Mouse (Mus musculus) heart, embryonic 10.5 days (tissue): ENCODE measurements at regions not wholly inside any gene's neighbourhood (a gene's known extent, or its start where the extent isn't known, plus 50 kb on each side); places are given as distances from the start of the nearest gene placed in this dataset.
A peak's percentile ranks its signal among the peaks of the same experiment; 100 is the strongest.

Experiments used
- DNase-seq: peaks from one replicate; pipeline ENCODE4 v3.0.0-alpha.2; 2017; ENCODE audit warnings: low spot score
- H3K27ac ChIP-seq: fragments of 300-500 bp; sonication (generic); 2 replicates; pipeline ENCODE4 v1.5.1; 2016; ENCODE audit warnings: mild to moderate bottlenecking
- H3K27me3 ChIP-seq: fragments of 300-500 bp; sonication (generic); 2 replicates; pipeline ENCODE4 v1.6.1; 2016; ENCODE audit warnings: mild to moderate bottlenecking; ENCODE audit not compliant: poor library complexity, insufficient read depth, severe bottlenecking
- H3K36me3 ChIP-seq: fragments of 300-500 bp; sonication (generic); 2 replicates; pipeline ENCODE4 v1.6.1; 2016; ENCODE audit warnings: mild to moderate bottlenecking, moderate library complexity
- H3K4me1 ChIP-seq: fragments of 300-500 bp; sonication (generic); 2 replicates; pipeline ENCODE4 v1.6.1; 2016; ENCODE audit warnings: mild to moderate bottlenecking
- H3K4me3 ChIP-seq: fragments of 300-500 bp; sonication (generic); 2 replicates; pipeline ENCODE4 v1.5.1; 2016; ENCODE audit warnings: mild to moderate bottlenecking, moderate library complexity
- H3K9me3 ChIP-seq: fragments of 300-500 bp; sonication (generic); 2 replicates; pipeline ENCODE4 v1.6.1; 2016; ENCODE audit warnings: mild to moderate bottlenecking, moderate library complexity
- WGBS: fragments of 180-500 bp; shearing (Covaris S2); methylation state at CpG from one replicate; pipeline ENCODE4 v1.1.7; 2016; 5-methylcytosine and 5-hydroxymethylcytosine counted together

- Histone ChIP-seq H3K27ac (no peak overlapping the region), H3K9me3 (no peaks in the 10 kb centered on the region), H3K36me3 (no peaks in the 10 kb centered on the region), H3K27me3 (no peaks in the 10 kb centered on the region), H3K4me3 (no peak overlapping the region), H3K4me1 (no peaks in the 10 kb centered on the region)
- DNase-seq, result no peak
- WGBS, result 81% methylated on average over 4 of the region's 4 CpGs
These were observed 774.6 kb downstream of the Brinp1 start for GRCm38 (mm10) chr4:68179551-68179950.

GRCm38 (mm10) chr4:68156499-68156898 lies 797.7 kb downstream of the Brinp1 start:
- Histone ChIP-seq H3K36me3 (no peaks in the 10 kb centered on the region), H3K27me3 (no peaks in the 10 kb centered on the region), H3K4me3 (no peak overlapping the region), H3K9me3 (no peaks in the 10 kb centered on the region), H3K4me1 (no peaks in the 10 kb centered on the region), H3K27ac (no peak overlapping the region)
- DNase-seq, result no peak
- 75% methylated on average over 1 of the region's 1 CpGs for WGBS

- Histone ChIP-seq H3K4me1 (no peaks in the 10 kb centered on the region), H3K9me3 (no peaks in the 10 kb centered on the region), H3K27me3 (no peaks in the 10 kb centered on the region), H3K36me3 (no peaks in the 10 kb centered on the region), H3K27ac (no peak overlapping the region), H3K4me3 (no peak overlapping the region)
- no peak for DNase-seq
- WGBS, result 83% methylated on average over 5 of the region's 5 CpGs
These were observed 805.6 kb downstream of the Brinp1 start for GRCm38 (mm10) chr4:68148483-68149069.

GRCm38 (mm10) chr4:68128124-68128523 lies 826.1 kb downstream of the Brinp1 start:
- Histone ChIP-seq H3K27me3 (no peaks in the 10 kb centered on the region), H3K9me3 (no peaks in the 10 kb centered on the region), H3K36me3 (no peaks in the 10 kb centered on the region), H3K27ac (no peak overlapping the region), H3K4me3 (no peak overlapping the region), H3K4me1 (no peaks in the 10 kb centered on the region)
- WGBS, result 66% methylated on average over 4 of the region's 4 CpGs
- no peak for DNase-seq

GRCm38 (mm10) chr4:68114502-68114901 lies 839.7 kb downstream of the Brinp1 start:
- Histone ChIP-seq H3K27ac (no peak overlapping the region), H3K27me3 (no peaks in the 10 kb centered on the region), H3K36me3 (no peaks in the 10 kb centered on the region), H3K9me3 (no peaks in the 10 kb centered on the region), H3K4me3 (no peak overlapping the region), H3K4me1 (no peaks in the 10 kb centered on the region)
- no peak for DNase-seq

- H3K27ac ChIP-seq, result no peak overlapping the region
- H3K27me3 ChIP-seq, result no peaks in the 10 kb centered on the region
- no peaks in the 10 kb centered on the region for H3K4me1 ChIP-seq
- H3K9me3 ChIP-seq, result no peaks in the 10 kb centered on the region
- DNase-seq, result no peak
- H3K4me3 ChIP-seq, result no peak overlapping the region
- 88% methylated on average over 3 of the region's 3 CpGs for WGBS
- no peaks in the 10 kb centered on the region for H3K36me3 ChIP-seq
These were observed 868.9 kb downstream of the Brinp1 start for GRCm38 (mm10) chr4:68085255-68085654.

GRCm38 (mm10) chr4:68056813-68057578 lies 897.2 kb downstream of the Brinp1 start:
- Histone ChIP-seq H3K36me3 (no peaks in the 10 kb centered on the region), H3K27me3 (no peaks in the 10 kb centered on the region), H3K9me3 (no peaks in the 10 kb centered on the region), H3K4me1 (no peaks in the 10 kb centered on the region), H3K4me3 (no peak overlapping the region), H3K27ac (no peak overlapping the region)
- 69% methylated on average over 4 of the region's 4 CpGs for WGBS
- DNase-seq, result no peak

- no peak overlapping the region for H3K27ac ChIP-seq
- H3K9me3 ChIP-seq, result no peaks in the 10 kb centered on the region
- H3K4me3 ChIP-seq, result no peak overlapping the region
- H3K4me1 ChIP-seq, result no peaks in the 10 kb centered on the region
- DNase-seq, result peak; percentile 76
- H3K27me3 ChIP-seq, result no peaks in the 10 kb centered on the region
- no peaks in the 10 kb centered on the region for H3K36me3 ChIP-seq
- WGBS, result 21% methylated on average over 2 of the region's 2 CpGs
These were observed 931.3 kb downstream of the Brinp1 start for GRCm38 (mm10) chr4:68022891-68023303.

- H3K4me3 ChIP-seq, result no peak overlapping the region
- no peak for DNase-seq
- H3K9me3 ChIP-seq, result no peaks in the 10 kb centered on the region
- no peaks in the 10 kb centered on the region for H3K36me3 ChIP-seq
- 52% methylated on average over 2 of the region's 2 CpGs for WGBS
- no peaks in the 10 kb centered on the region for H3K27me3 ChIP-seq
- no peaks in the 10 kb centered on the region for H3K4me1 ChIP-seq
- H3K27ac ChIP-seq, result no peak overlapping the region
These were observed 942.8 kb downstream of the Brinp1 start for GRCm38 (mm10) chr4:68011371-68011770.

GRCm38 (mm10) chr4:67994796-67995283 lies 959.4 kb downstream of the Brinp1 start:
- H3K27ac ChIP-seq, result no peak overlapping the region
- WGBS, result 87% methylated on average over 7 of the region's 7 CpGs
- DNase-seq, result no peak
- no peaks in the 10 kb centered on the region for H3K4me1 ChIP-seq
- no peaks in the 10 kb centered on the region for H3K9me3 ChIP-seq
- no peak overlapping the region for H3K4me3 ChIP-seq
- H3K27me3 ChIP-seq, result no peaks in the 10 kb centered on the region
- no peaks in the 10 kb centered on the region for H3K36me3 ChIP-seq

GRCm38 (mm10) chr4:67963456-67963855 lies 990.7 kb downstream of the Brinp1 start:
- Histone ChIP-seq H3K4me3 (no peak overlapping the region), H3K27me3 (no peaks in the 10 kb centered on the region), H3K27ac (no peak overlapping the region), H3K4me1 (no peaks in the 10 kb centered on the region), H3K36me3 (no peaks in the 10 kb centered on the region), H3K9me3 (no peaks in the 10 kb centered on the region)
- WGBS, result 77% methylated on average over 1 of the region's 1 CpGs
- no peak for DNase-seq

- Histone ChIP-seq H3K27ac (no peak overlapping the region), H3K4me1 (no peaks in the 10 kb centered on the region), H3K9me3 (no peaks in the 10 kb centered on the region), H3K4me3 (no peak overlapping the region), H3K27me3 (no peaks in the 10 kb centered on the region), H3K36me3 (no peaks in the 10 kb centered on the region)
- DNase-seq, result no peak
These were observed 1006.2 kb downstream of the Brinp1 start for GRCm38 (mm10) chr4:67948000-67948399.

- WGBS, result 80% methylated on average over 2 of the region's 2 CpGs
- Histone ChIP-seq H3K9me3 (no peaks in the 10 kb centered on the region), H3K4me1 (no peaks in the 10 kb centered on the region), H3K36me3 (no peaks in the 10 kb centered on the region), H3K27ac (no peak overlapping the region), H3K27me3 (no peaks in the 10 kb centered on the region), H3K4me3 (no peak overlapping the region)
- DNase-seq, result no peak
These were observed 1021.7 kb downstream of the Brinp1 start for GRCm38 (mm10) chr4:67932481-67932880.
